Mouse (Mus musculus): Measurements from ENCODE around the gene Otof. TPM values are rescaled to one million over a fixed set of nuclear protein-coding genes. Genes with fewer than 3 reads are reported as not detected.
A peak's percentile ranks its signal among the peaks of the same experiment; 100 is the strongest.

Otof gene
- polyA plus RNA-seq, 1 experiment from 2014 or later, result 0.47 TPM

- DNase-seq (ENCODE audit: low spot score), result no peak
- Histone ChIP-seq H3K4me2 (ENCODE audit: low read depth, low read length) (no peak overlapping the region), H3K27ac (replicated peaks; ENCODE audit: low read depth, low read length) (no peak overlapping the region), H3K9me3 (ENCODE audit: control insufficient read depth, low read length) (no peaks in the 10 kb centered on the region), H3K4me3 (ENCODE audit: low read depth, low read length) (no peak overlapping the region), H3K36me3 (ENCODE audit: control insufficient read depth, insufficient read depth, low read length) (no peaks in the 10 kb centered on the region), H3K4me1 (ENCODE audit: control insufficient read depth, insufficient read depth, low read length) (no peaks in the 10 kb centered on the region), H3K27me3 (replicated peaks; ENCODE audit: control insufficient read depth, insufficient read depth, low read length) (no peaks in the 10 kb centered on the region), H3K9ac (ENCODE audit: low read depth, low read length) (no peak overlapping the region)
- ATAC-seq (ENCODE audit: low read depth), result no peak
- WGBS, result 76% methylated on average over 6 of the region's 6 CpGs
Measured at GRCm38 (mm10) chr5:30387726-30388125, 74.0 kb downstream of the Otof start.

GRCm38 (mm10) chr5:30382876-30383275 lies 78.9 kb downstream of the Otof start:
- ATAC-seq (ENCODE audit: low read depth), result no peak

GRCm38 (mm10) chr5:30369426-30369825 lies 92.3 kb downstream of the Otof start:
- WGBS, result 68% methylated on average over 5 of the region's 5 CpGs
- peak; percentile 12 for DNase-seq (ENCODE audit: low spot score)
- H3K9ac ChIP-seq (ENCODE audit: low read depth, low read length), result no peak overlapping the region

More at GRCm38 (mm10) chr5:30382876-30383275, 78.9 kb downstream of the Otof start:
- WGBS, result 51% methylated on average over 6 of the region's 7 CpGs
- Histone ChIP-seq H3K27me3 (replicated peaks; ENCODE audit: control insufficient read depth, insufficient read depth, low read length) (no peaks in the 10 kb centered on the region), H3K36me3 (ENCODE audit: control insufficient read depth, insufficient read depth, low read length) (no peaks in the 10 kb centered on the region), H3K9me3 (ENCODE audit: control insufficient read depth, low read length) (no peaks in the 10 kb centered on the region), H3K9ac (ENCODE audit: low read depth, low read length) (no peak overlapping the region), H3K27ac (replicated peaks; ENCODE audit: low read depth, low read length) (no peak overlapping the region), H3K4me2 (ENCODE audit: low read depth, low read length) (no peak overlapping the region), H3K4me1 (ENCODE audit: control insufficient read depth, insufficient read depth, low read length) (no peaks in the 10 kb centered on the region), H3K4me3 (ENCODE audit: low read depth, low read length) (no peak overlapping the region)
- DNase-seq (ENCODE audit: low spot score), result no peak

GRCm38 (mm10) chr5:30367405-30367804 lies 94.3 kb downstream of the Otof start:
- no peak for DNase-seq (ENCODE audit: low spot score)
- Histone ChIP-seq H3K4me1 (ENCODE audit: control insufficient read depth, insufficient read depth, low read length) (no peaks in the 10 kb centered on the region), H3K9ac (ENCODE audit: low read depth, low read length) (no peak overlapping the region), H3K27ac (replicated peaks; ENCODE audit: low read depth, low read length) (no peak overlapping the region), H3K9me3 (ENCODE audit: control insufficient read depth, low read length) (no peaks in the 10 kb centered on the region), H3K4me3 (ENCODE audit: low read depth, low read length) (no peak overlapping the region), H3K36me3 (ENCODE audit: control insufficient read depth, insufficient read depth, low read length) (no peaks in the 10 kb centered on the region), H3K4me2 (ENCODE audit: low read depth, low read length) (no peak overlapping the region), H3K27me3 (replicated peaks; ENCODE audit: control insufficient read depth, insufficient read depth, low read length) (no peaks in the 10 kb centered on the region)
- no peak for ATAC-seq (ENCODE audit: low read depth)
- WGBS, result 67% methylated on average over 8 of the region's 8 CpGs

More at GRCm38 (mm10) chr5:30369426-30369825, 92.3 kb downstream of the Otof start:
- ATAC-seq (ENCODE audit: low read depth), result no peak
- H3K9me3 ChIP-seq (ENCODE audit: control insufficient read depth, low read length), result no peaks in the 10 kb centered on the region
- no peak overlapping the region for H3K27ac ChIP-seq (replicated peaks; ENCODE audit: low read depth, low read length)
- H3K36me3 ChIP-seq (ENCODE audit: control insufficient read depth, insufficient read depth, low read length), result no peaks in the 10 kb centered on the region
- no peak overlapping the region for H3K4me3 ChIP-seq (ENCODE audit: low read depth, low read length)
- no peaks in the 10 kb centered on the region for H3K27me3 ChIP-seq (replicated peaks; ENCODE audit: control insufficient read depth, insufficient read depth, low read length)
- H3K4me1 ChIP-seq (ENCODE audit: control insufficient read depth, insufficient read depth, low read length), result no peaks in the 10 kb centered on the region
- H3K4me2 ChIP-seq (ENCODE audit: low read depth, low read length), result no peak overlapping the region

GRCm38 (mm10) chr5:30358436-30359099 lies 103.2 kb downstream of the Otof start:
- Histone ChIP-seq H3K4me3 (ENCODE audit: low read depth, low read length) (no peak overlapping the region), H3K36me3 (ENCODE audit: control insufficient read depth, insufficient read depth, low read length) (no peaks in the 10 kb centered on the region), H3K27me3 (replicated peaks; ENCODE audit: control insufficient read depth, insufficient read depth, low read length) (no peaks in the 10 kb centered on the region), H3K27ac (replicated peaks; ENCODE audit: low read depth, low read length) (no peak overlapping the region), H3K4me2 (ENCODE audit: low read depth, low read length) (no peak overlapping the region), H3K9me3 (ENCODE audit: control insufficient read depth, low read length) (no peaks in the 10 kb centered on the region), H3K4me1 (ENCODE audit: control insufficient read depth, insufficient read depth, low read length) (no peaks in the 10 kb centered on the region), H3K9ac (ENCODE audit: low read depth, low read length) (no peak overlapping the region)
- DNase-seq (ENCODE audit: low spot score), result no peak
- WGBS, result 82% methylated on average over 10 of the region's 10 CpGs
- no peak for ATAC-seq (ENCODE audit: low read depth)

GRCm38 (mm10) chr5:30356647-30357046 lies 105.1 kb downstream of the Otof start:
- DNase-seq (ENCODE audit: low spot score) (no peak), ATAC-seq (ENCODE audit: low read depth) (no peak)
- Histone ChIP-seq H3K27ac (replicated peaks; ENCODE audit: low read depth, low read length) (no peak overlapping the region), H3K9ac (ENCODE audit: low read depth, low read length) (no peak overlapping the region), H3K4me2 (ENCODE audit: low read depth, low read length) (no peak overlapping the region), H3K27me3 (replicated peaks; ENCODE audit: control insufficient read depth, insufficient read depth, low read length) (no peaks in the 10 kb centered on the region), H3K36me3 (ENCODE audit: control insufficient read depth, insufficient read depth, low read length) (no peaks in the 10 kb centered on the region), H3K9me3 (ENCODE audit: control insufficient read depth, low read length) (no peaks in the 10 kb centered on the region), H3K4me3 (ENCODE audit: low read depth, low read length) (no peak overlapping the region), H3K4me1 (ENCODE audit: control insufficient read depth, insufficient read depth, low read length) (no peaks in the 10 kb centered on the region)
- 78% methylated on average over 7 of the region's 7 CpGs for WGBS

GRCm38 (mm10) chr5:30355559-30356159 lies 106.1 kb downstream of the Otof start:
- Histone ChIP-seq H3K4me3 (ENCODE audit: low read depth, low read length) (no peak overlapping the region), H3K4me1 (ENCODE audit: control insufficient read depth, insufficient read depth, low read length) (no peaks in the 10 kb centered on the region), H3K27ac (replicated peaks; ENCODE audit: low read depth, low read length) (no peak overlapping the region), H3K36me3 (ENCODE audit: control insufficient read depth, insufficient read depth, low read length) (no peaks in the 10 kb centered on the region), H3K27me3 (replicated peaks; ENCODE audit: control insufficient read depth, insufficient read depth, low read length) (no peaks in the 10 kb centered on the region), H3K9me3 (ENCODE audit: control insufficient read depth, low read length) (no peaks in the 10 kb centered on the region), H3K4me2 (ENCODE audit: low read depth, low read length) (no peak overlapping the region), H3K9ac (ENCODE audit: low read depth, low read length) (no peak overlapping the region)
- DNase-seq (ENCODE audit: low spot score) (no peak), ATAC-seq (ENCODE audit: low read depth) (no peak)
- 81% methylated on average over 13 of the region's 14 CpGs for WGBS

- no peak overlapping the region for H3K4me2 ChIP-seq (ENCODE audit: low read depth, low read length)
- no peak for ATAC-seq (ENCODE audit: low read depth)
- DNase-seq (ENCODE audit: low spot score), result no peak
- H3K4me1 ChIP-seq (ENCODE audit: control insufficient read depth, insufficient read depth, low read length), result no peaks in the 10 kb centered on the region
- H3K27me3 ChIP-seq (replicated peaks; ENCODE audit: control insufficient read depth, insufficient read depth, low read length), result no peaks in the 10 kb centered on the region
- H3K4me3 ChIP-seq (ENCODE audit: low read depth, low read length), result no peak overlapping the region
- H3K27ac ChIP-seq (replicated peaks; ENCODE audit: low read depth, low read length), result no peak overlapping the region
- WGBS, result 78% methylated on average over 7 of the region's 7 CpGs
- no peaks in the 10 kb centered on the region for H3K9me3 ChIP-seq (ENCODE audit: control insufficient read depth, low read length)
- no peak overlapping the region for H3K9ac ChIP-seq (ENCODE audit: low read depth, low read length)
- H3K36me3 ChIP-seq (ENCODE audit: control insufficient read depth, insufficient read depth, low read length), result no peaks in the 10 kb centered on the region
Measured at GRCm38 (mm10) chr5:30355114-30355513, 106.6 kb downstream of the Otof start.

GRCm38 (mm10) chr5:30353605-30354004 lies 108.1 kb downstream of the Otof start:
- no peaks in the 10 kb centered on the region for H3K36me3 ChIP-seq (ENCODE audit: control insufficient read depth, insufficient read depth, low read length)
- H3K4me1 ChIP-seq (ENCODE audit: control insufficient read depth, insufficient read depth, low read length), result no peaks in the 10 kb centered on the region
- H3K4me3 ChIP-seq (ENCODE audit: low read depth, low read length), result no peak overlapping the region
- no peak overlapping the region for H3K9ac ChIP-seq (ENCODE audit: low read depth, low read length)
- no peaks in the 10 kb centered on the region for H3K9me3 ChIP-seq (ENCODE audit: control insufficient read depth, low read length)
- no peak for ATAC-seq (ENCODE audit: low read depth)
- 48% methylated on average over 3 of the region's 3 CpGs for WGBS
- H3K27me3 ChIP-seq (replicated peaks; ENCODE audit: control insufficient read depth, insufficient read depth, low read length), result no peaks in the 10 kb centered on the region
- no peak overlapping the region for H3K27ac ChIP-seq (replicated peaks; ENCODE audit: low read depth, low read length)
- no peak overlapping the region for H3K4me2 ChIP-seq (ENCODE audit: low read depth, low read length)
- DNase-seq (ENCODE audit: low spot score), result no peak
